Mouse (Mus musculus) hindbrain, postnatal 0 days (tissue): Measurements from ENCODE around the gene Rsph10b. TPM values are rescaled to one million over a fixed set of nuclear protein-coding genes. Genes with fewer than 3 reads are reported as not detected.

ENCODE experiments used
- ATAC-seq: fragments of 200-750 bp; cut with Nextera tagmentation; 2 replicates; pipeline ENCODE4 v1.8.0; 2017; ENCODE audit warnings: mild to moderate bottlenecking, moderate TSS enrichment, moderate library complexity
- DNase-seq: peaks from one replicate; pipeline ENCODE4 v3.0.0-alpha.2; 2015; ENCODE audit warnings: low spot score
- H3K27ac ChIP-seq: fragments of 300-500 bp; sonication (generic); 2 replicates; pipeline ENCODE4 v1.5.1; 2014; ENCODE audit warnings: mild to moderate bottlenecking
- H3K27me3 ChIP-seq: fragments of 300-500 bp; sonication (generic); 2 replicates; pipeline ENCODE4 v1.6.1; 2014; ENCODE audit warnings: low read length, mixed read lengths; ENCODE audit not compliant: insufficient read depth
- H3K36me3 ChIP-seq: fragments of 300-500 bp; sonication (generic); 2 replicates; pipeline ENCODE4 v1.6.1; 2014; ENCODE audit warnings: low read length, mixed read lengths; ENCODE audit not compliant: insufficient read depth
- H3K4me1 ChIP-seq: fragments of 300-500 bp; sonication (generic); 2 replicates; pipeline ENCODE4 v1.6.1; 2014; ENCODE audit warnings: antibody characterized with exemption, low read length, mixed read lengths; ENCODE audit not compliant: insufficient read depth
- H3K4me2 ChIP-seq: fragments of 300-500 bp; sonication (generic); 2 replicates; pipeline ENCODE4 v1.6.1; 2014; ENCODE audit warnings: low read depth, mild to moderate bottlenecking, low read length, moderate library complexity, mixed read lengths
- H3K4me3 ChIP-seq: fragments of 300-500 bp; sonication (generic); 2 replicates; pipeline ENCODE4 v1.5.1; 2014; ENCODE audit warnings: low read length
- H3K9ac ChIP-seq: fragments of 300-500 bp; sonication (generic); replicated peaks from 2 replicates; pipeline ENCODE4 v1.6.1; 2014; ENCODE audit warnings: mild to moderate bottlenecking, low read length, moderate library complexity, mixed read lengths
- H3K9me3 ChIP-seq: fragments of 300-500 bp; sonication (generic); 2 replicates; pipeline ENCODE4 v1.6.1; 2016; ENCODE audit warnings: low read length, mixed read lengths
- CTCF ChIP-seq: IDR thresholded peaks from 2 replicates; pipeline ENCODE4 v1.5.1; 2016; ENCODE audit warnings: antibody characterized with exemption, control low read depth, low read depth
- WGBS: fragments of 180-500 bp; shearing (Covaris S2); extraction: QIAGEN DNeasy Blood & Tissue Kit; methylation state at CpG from one replicate; pipeline ENCODE4 v1.1.7; 2014; 5-methylcytosine and 5-hydroxymethylcytosine counted together
- polyA plus RNA-seq: library from polyadenylated mRNA; unstranded; fragments of >200 nt; fragmentation: Nextera tagmentation; extraction: Ambion mirVana; gene quantifications from 2 replicates; pipeline ENCODE4 v1.2.1, GENCODE M21; 2015
- total RNA-seq: library from RNA; depleted of rRNA; stranded (reverse); fragments of >200 nt; gene quantifications from 2 replicates; pipeline ENCODE4 v1.2.3, GENCODE M21; 2014

Gene Rsph10b
- total and polyA plus RNA-seq, 2 experiments from 2014 or later, result 3.9 to 5.6 TPM

GRCm38 (mm10) chr5:143989046-143989445 is 56.2 kb downstream of the Rsph10b start:
- Histone ChIP-seq H3K4me1 (no peaks in the 10 kb centered on the region), H3K4me3 (no peak overlapping the region), H3K9ac (no peak overlapping the region), H3K27me3 (no peaks in the 10 kb centered on the region), H3K27ac (no peak overlapping the region), H3K9me3 (no peaks in the 10 kb centered on the region), H3K4me2 (no peak overlapping the region), H3K36me3 (peaks cover 70% of the 10 kb centered on the region)
- DNase-seq (no peak), ATAC-seq (no peak)
- 58% methylated on average over 4 of the region's 4 CpGs for WGBS
- no peak for TF ChIP-seq CTCF

GRCm38 (mm10) chr5:143990086-143990485 is 57.3 kb downstream of the Rsph10b start:
- no peak for TF ChIP-seq CTCF
- peaks cover 68% of the 10 kb centered on the region for H3K36me3 ChIP-seq
- H3K4me2 ChIP-seq, result no peak overlapping the region
- H3K9ac ChIP-seq, result no peak overlapping the region
- no peaks in the 10 kb centered on the region for H3K4me1 ChIP-seq
- H3K4me3 ChIP-seq, result no peak overlapping the region
- no peaks in the 10 kb centered on the region for H3K27me3 ChIP-seq
- DNase-seq (no peak), ATAC-seq (no peak)
- H3K27ac ChIP-seq, result no peak overlapping the region
- 68% methylated on average over 11 of the region's 11 CpGs for WGBS
- no peaks in the 10 kb centered on the region for H3K9me3 ChIP-seq

- 79% methylated on average over 10 of the region's 10 CpGs for WGBS
Observed at GRCm38 (mm10) chr5:143992661-143993060, 59.8 kb downstream of the Rsph10b start.

GRCm38 (mm10) chr5:143993260-143993659 is 60.4 kb downstream of the Rsph10b start:
- H3K27ac ChIP-seq, result no peak overlapping the region
- ATAC-seq (no peak), DNase-seq (no peak)
- no peak for TF ChIP-seq CTCF
- H3K4me1 ChIP-seq, result no peaks in the 10 kb centered on the region
- H3K4me3 ChIP-seq, result no peak overlapping the region
- peaks cover 77% of the 10 kb centered on the region for H3K36me3 ChIP-seq
- no peaks in the 10 kb centered on the region for H3K27me3 ChIP-seq
- 90% methylated on average over 8 of the region's 8 CpGs for WGBS
- no peaks in the 10 kb centered on the region for H3K9me3 ChIP-seq
- H3K4me2 ChIP-seq, result no peak overlapping the region
- H3K9ac ChIP-seq, result no peak overlapping the region

More at GRCm38 (mm10) chr5:143992661-143993060, 59.8 kb downstream of the Rsph10b start:
- no peaks in the 10 kb centered on the region for H3K4me1 ChIP-seq
- no peak for TF ChIP-seq CTCF
- H3K27me3 ChIP-seq, result no peaks in the 10 kb centered on the region
- peaks cover 75% of the 10 kb centered on the region for H3K36me3 ChIP-seq
- no peak overlapping the region for H3K4me2 ChIP-seq
- ATAC-seq (no peak), DNase-seq (no peak)
- H3K4me3 ChIP-seq, result no peak overlapping the region
- no peak overlapping the region for H3K9ac ChIP-seq
- H3K9me3 ChIP-seq, result no peaks in the 10 kb centered on the region
- H3K27ac ChIP-seq, result no peak overlapping the region

GRCm38 (mm10) chr5:143993849-143994248 is 61.0 kb downstream of the Rsph10b start:
- Histone ChIP-seq H3K4me3 (no peak overlapping the region), H3K27me3 (no peaks in the 10 kb centered on the region), H3K4me1 (no peaks in the 10 kb centered on the region), H3K36me3 (peaks cover 78% of the 10 kb centered on the region), H3K9ac (no peak overlapping the region), H3K4me2 (no peak overlapping the region), H3K27ac (no peak overlapping the region), H3K9me3 (no peaks in the 10 kb centered on the region)
- DNase-seq (no peak), ATAC-seq (no peak)
- no peak for TF ChIP-seq CTCF
- 93% methylated on average over 5 of the region's 5 CpGs for WGBS

GRCm38 (mm10) chr5:143994632-143995365 is 62.0 kb downstream of the Rsph10b start:
- no peak for ATAC-seq
- 79% methylated on average over 11 of the region's 11 CpGs for WGBS
- Histone ChIP-seq H3K27ac (no peak overlapping the region), H3K4me2 (no peak overlapping the region), H3K9me3 (no peaks in the 10 kb centered on the region), H3K4me1 (no peaks in the 10 kb centered on the region), H3K36me3 (peaks cover 80% of the 10 kb centered on the region), H3K4me3 (no peak overlapping the region), H3K9ac (no peak overlapping the region), H3K27me3 (no peaks in the 10 kb centered on the region)
- TF ChIP-seq CTCF, result peak; percentile 21; the same call in 1 of the 2 replicates
- DNase-seq, result no peak

- Histone ChIP-seq H3K27me3 (no peaks in the 10 kb centered on the region), H3K27ac (no peak overlapping the region), H3K4me1 (no peaks in the 10 kb centered on the region), H3K36me3 (peaks cover 74% of the 10 kb centered on the region), H3K4me3 (no peak overlapping the region), H3K4me2 (no peak overlapping the region), H3K9ac (no peak overlapping the region), H3K9me3 (no peaks in the 10 kb centered on the region)
- DNase-seq (no peak), ATAC-seq (no peak)
- peak; percentile 35 for TF ChIP-seq CTCF
- 83% methylated on average over 1 of the region's 1 CpGs for WGBS
Observed at GRCm38 (mm10) chr5:143999409-143999808, 66.6 kb downstream of the Rsph10b start.
